Mouse (Mus musculus): ENCODE results near the gene Kif27.

The Kif27 gene

GRCm38 (mm10) chr13:58276256-58276655 is 82.7 kb downstream of the Kif27 start:
- no peak for DNase-seq (ENCODE audit: low read depth)

- no peak for DNase-seq (ENCODE audit: low read depth)
Measured at GRCm38 (mm10) chr13:58275599-58275998, 83.3 kb downstream of the Kif27 start, which contains the start of gene Gkap1. Gene Gkap1 (minus strand): TSS chr13:58275699.

- DNase-seq (ENCODE audit: low read depth) = no peak
Measured at GRCm38 (mm10) chr13:58275076-58275475, 83.8 kb downstream of the Kif27 start.

GRCm38 (mm10) chr13:58274259-58274991 is 84.5 kb downstream of the Kif27 start:
- DNase-seq (ENCODE audit: low read depth) = peak; percentile 70

- DNase-seq (ENCODE audit: low read depth) = peak; percentile 38
Measured at GRCm38 (mm10) chr13:58273411-58274258, 85.3 kb downstream of the Kif27 start.

- no peak for DNase-seq (ENCODE audit: low read depth)
Measured at GRCm38 (mm10) chr13:58266864-58267263, 92.1 kb downstream of the Kif27 start.

GRCm38 (mm10) chr13:58263546-58263945 is 95.4 kb downstream of the Kif27 start:
- no peak for DNase-seq (ENCODE audit: low read depth)

- peak; percentile 42 for DNase-seq (ENCODE audit: low read depth)
Measured at GRCm38 (mm10) chr13:58261674-58262073, 97.2 kb downstream of the Kif27 start.

- DNase-seq (ENCODE audit: low read depth) = peak; percentile 25
Measured at GRCm38 (mm10) chr13:58253268-58253667, 105.7 kb downstream of the Kif27 start.

GRCm38 (mm10) chr13:58248957-58249356 is 110.0 kb downstream of the Kif27 start:
- no peak for DNase-seq (ENCODE audit: low read depth)
